Mouse (Mus musculus) heart, postnatal 0 days (tissue): ENCODE data around the gene Gm44579.

Experiments used
- CTCF ChIP-seq: IDR thresholded peaks from 2 replicates; pipeline ENCODE4 v1.5.1; 2016; ENCODE audit warnings: antibody characterized with exemption, control low read depth, low read depth
- EP300 ChIP-seq: IDR thresholded peaks from 2 replicates; pipeline ENCODE4 v1.6.1; 2016; ENCODE audit warnings: antibody characterized with exemption, low read depth

DNA sequence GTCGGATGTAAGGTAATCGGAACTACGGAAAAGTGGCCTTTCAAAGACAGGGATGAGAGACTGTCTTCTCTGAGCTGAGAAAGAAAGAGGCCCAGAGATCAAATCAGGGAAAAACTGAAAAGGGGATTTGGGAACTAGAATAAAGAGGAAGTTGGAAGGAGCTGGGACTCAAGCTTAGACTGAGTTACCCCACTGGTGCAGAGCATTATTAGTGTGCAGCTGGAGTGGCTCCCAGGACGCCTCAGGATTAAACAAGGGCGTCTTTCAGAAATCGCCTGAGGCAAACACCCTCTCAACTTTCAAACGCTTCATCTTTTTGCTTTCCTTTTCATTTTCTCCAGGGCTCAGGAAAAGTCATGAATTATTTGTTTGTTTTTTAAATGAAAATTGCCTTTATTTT, 67.9 kb downstream of the Gm44579 start:
- no peak for TF ChIP-seq EP300
- no peak for TF ChIP-seq CTCF
